7 mouse cellular contexts compared by ENCODE assay signal in genomic region chr6:115995531-115995941, GRCm38 (mm10). TPM values are rescaled to one million over a fixed set of nuclear protein-coding genes. Genes with fewer than 3 reads are reported as not detected.
DNase-seq lines count a peak whose midpoint lies in the region; ATAC-seq and TF ChIP-seq lines count a peak whose summit lies in the region.

No protein-coding gene starts in this region.

- peak overlapping the region; percentile 57 for H3K4me3 ChIP-seq in forebrain, embryonic 11.5 days (ENCODE audit: low read depth, low read length)
- peak overlapping the region; percentile 61; the same call in 1 of the 2 replicates for H3K4me3 ChIP-seq in limb, embryonic 13.5 days
- no peak overlapping the region for H3K4me3 ChIP-seq in stomach, postnatal 0 days (ENCODE audit: low read depth, low read length)

- no peak overlapping the region for H3K9ac ChIP-seq in forebrain, embryonic 11.5 days (ENCODE audit: low read length)
- no peak overlapping the region for H3K9ac ChIP-seq in limb, embryonic 13.5 days
- H3K9ac ChIP-seq in stomach, postnatal 0 days (ENCODE audit: low read length) = no peak overlapping the region

- H3K27ac ChIP-seq in forebrain, embryonic 11.5 days (ENCODE audit: low read depth, low read length) = peak overlapping the region; percentile 18; the same call in 1 of the 2 replicates
- peak overlapping the region; percentile 61; the same call in 1 of the 2 replicates for H3K27ac ChIP-seq in limb, embryonic 13.5 days
- H3K27ac ChIP-seq in stomach, postnatal 0 days (replicated peaks) = peak overlapping the region; percentile 76

- peak overlapping the region; percentile 75 for H3K4me2 ChIP-seq in forebrain, embryonic 11.5 days (ENCODE audit: low read depth, low read length, severe bottlenecking)
- H3K4me2 ChIP-seq in limb, embryonic 13.5 days (replicated peaks) = peak overlapping the region; percentile 91
- peak overlapping the region; percentile 81 for H3K4me2 ChIP-seq in stomach, postnatal 0 days (replicated peaks; ENCODE audit: low read depth)

- ATAC-seq in forebrain, embryonic 11.5 days (replicated peaks; ENCODE audit: low FRiP score) = no peak
- ATAC-seq in limb, embryonic 13.5 days (ENCODE audit: low FRiP score, low read depth) = no peak
- ATAC-seq in stomach, postnatal 0 days (ENCODE audit: low FRiP score, low TSS enrichment) = no peak
- ATAC-seq in monocyte, adult 5-6 weeks (replicated peaks; ENCODE audit: insufficient number of reproducible peaks, low FRiP score, low TSS enrichment, poor library complexity, severe bottlenecking) = no peak

- TF ChIP-seq CTCF in stomach, postnatal 0 days (IDR thresholded peaks at IDR 0.05; ENCODE audit: low read depth) = no peak

- H3K27me3 ChIP-seq in forebrain, embryonic 11.5 days (ENCODE audit: control insufficient read depth, insufficient read depth, low read length) = peaks cover 33% of the 10 kb centered on the region
- peaks cover 45% of the 10 kb centered on the region for H3K27me3 ChIP-seq in limb, embryonic 13.5 days
- no peaks in the 10 kb centered on the region; the same call in 1 of the 2 replicates for H3K27me3 ChIP-seq in stomach, postnatal 0 days (ENCODE audit: control insufficient read depth, insufficient read depth, low read length)

- no peaks in the 10 kb centered on the region for H3K9me3 ChIP-seq in forebrain, embryonic 11.5 days (ENCODE audit: control insufficient read depth, low read length)
- H3K9me3 ChIP-seq in limb, embryonic 13.5 days = no peaks in the 10 kb centered on the region
- H3K9me3 ChIP-seq in stomach, postnatal 0 days (ENCODE audit: control insufficient read depth, low read length) = no peaks in the 10 kb centered on the region

- H3K36me3 ChIP-seq in forebrain, embryonic 11.5 days (ENCODE audit: control insufficient read depth, insufficient read depth, low read length) = no peaks in the 10 kb centered on the region
- no peaks in the 10 kb centered on the region for H3K36me3 ChIP-seq in limb, embryonic 13.5 days
- no peaks in the 10 kb centered on the region for H3K36me3 ChIP-seq in stomach, postnatal 0 days (ENCODE audit: control insufficient read depth, insufficient read depth, low read length)

- TF ChIP-seq EP300 in stomach, postnatal 0 days (optimal IDR thresholded peaks at IDR 0.05) = no peak

- H3K4me1 ChIP-seq in forebrain, embryonic 11.5 days (replicated peaks; ENCODE audit: control insufficient read depth, insufficient read depth, low read length) = peaks cover 22% of the 10 kb centered on the region
- H3K4me1 ChIP-seq in limb, embryonic 13.5 days = peaks cover 58% of the 10 kb centered on the region
- H3K4me1 ChIP-seq in stomach, postnatal 0 days (replicated peaks; ENCODE audit: control insufficient read depth, insufficient read depth) = peaks cover 3% of the 10 kb centered on the region

- 66% methylated on average over 4 of the region's 4 CpGs for WGBS in forebrain, embryonic 11.5 days
- WGBS in limb, embryonic 13.5 days = 48% methylated on average over 4 of the region's 4 CpGs
- WGBS in stomach, postnatal 0 days = 56% methylated on average over 4 of the region's 4 CpGs

- peak; percentile 42 for DNase-seq in lung, postnatal 10 days
- no peak for DNase-seq in lung, adult 18-20 months
- DNase-seq in forebrain, embryonic 11.5 days (ENCODE audit: low spot score) = no peak
- no peak for DNase-seq in stomach, postnatal 0 days (ENCODE audit: low spot score)
- no peak for DNase-seq in spleen, adult 18-20 months

RNA-seq across cellular contexts. Expression of gene Plxnd1, which starts 0.7 kb away (rescaled TPM):
- polyA plus RNA-seq in forebrain, embryonic 11.5 days (2014; fragmentation: Nextera tagmentation; extraction: Ambion mirVana) = 23.9 and 25.5 TPM in 2 replicates
- 27.6 and 30.0 TPM in 2 replicates for polyA plus RNA-seq in limb, embryonic 13.5 days (2015; fragmentation: Nextera tagmentation; extraction: Ambion mirVana)
- polyA plus RNA-seq in stomach, postnatal 0 days (2015; fragmentation: Nextera tagmentation; extraction: Ambion mirVana) = 9.7 and 10.4 TPM in 2 replicates
- total RNA-seq in monocyte, adult 5-6 weeks (2017) = 8.2 to 17.6 TPM (median 17.6 TPM) in 3 replicates

RNA-seq across cellular contexts. Expression of gene H1foo, which starts 50.8 kb away (rescaled TPM):
- not detected in 2 replicates for polyA plus RNA-seq in forebrain, embryonic 11.5 days (2014; fragmentation: Nextera tagmentation; extraction: Ambion mirVana)
- polyA plus RNA-seq in limb, embryonic 13.5 days (2015; fragmentation: Nextera tagmentation; extraction: Ambion mirVana) = not detected in 2 replicates
- polyA plus RNA-seq in stomach, postnatal 0 days (2015; fragmentation: Nextera tagmentation; extraction: Ambion mirVana) = not detected in 2 replicates
- total RNA-seq in monocyte, adult 5-6 weeks (2017) = not detected in 3 replicates

Comparison
In these comparisons a context has a peak if more than half of its experiments do, and no peak if none do; other contexts are left out.
1. H3K27ac ChIP-seq: peak in every context shown above with its lines; median percentile 76 in stomach, postnatal 0 days; 61 in limb, embryonic 13.5 days; 18 in forebrain, embryonic 11.5 days.